8 mouse cellular contexts compared by ENCODE assay signal in the genomic region with DNA sequence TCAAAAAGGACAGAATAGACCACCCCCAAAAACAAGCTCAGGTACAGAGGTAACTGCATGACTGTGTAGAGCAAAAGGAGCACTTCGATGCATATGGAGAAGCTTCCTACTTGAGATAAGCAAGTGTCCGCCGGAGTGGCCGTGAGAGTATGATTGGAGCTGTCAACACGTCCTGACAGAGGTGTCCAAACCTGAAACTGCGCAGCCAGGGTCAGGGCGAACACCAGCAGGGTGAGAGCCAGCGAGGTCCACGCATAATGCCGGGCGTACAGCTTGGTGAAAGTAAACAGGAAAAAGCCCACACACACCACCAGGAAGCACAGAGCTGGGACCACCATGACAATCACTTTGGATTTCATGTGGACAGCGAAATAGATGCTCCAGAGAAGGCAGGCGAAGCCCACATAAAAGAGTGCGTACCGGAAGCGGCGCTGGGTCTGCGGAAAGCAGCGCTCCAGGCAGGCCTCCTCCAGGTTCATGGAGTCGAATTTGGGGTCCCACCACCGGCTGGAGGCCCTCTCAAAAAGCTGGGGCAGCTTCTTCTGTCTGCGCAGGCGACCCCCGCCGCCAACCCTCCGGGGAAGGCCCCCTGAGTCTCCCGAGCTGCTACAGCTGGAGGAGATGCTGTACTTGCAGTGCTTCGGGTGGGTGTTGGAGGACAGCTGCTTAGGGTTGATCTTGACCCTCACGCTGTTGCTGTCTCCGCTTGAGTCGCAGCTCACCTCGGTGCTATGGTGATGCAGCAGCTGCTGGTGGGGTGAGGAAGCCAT. TPM values are rescaled to one million over a fixed set of nuclear protein-coding genes. Genes with fewer than 3 reads are reported as not detected.
DNase-seq lines count a peak whose midpoint lies in the region; ATAC-seq and TF ChIP-seq lines count a peak whose summit lies in the region.

No protein-coding gene starts in this region.

- H3K9ac ChIP-seq in hindbrain, embryonic 15.5 days: peak overlapping the region; percentile 95
- peak overlapping the region; percentile 65; the same call in 1 of the 2 replicates for H3K9ac ChIP-seq in lung, postnatal 0 days (replicated peaks; ENCODE audit: low read depth)
- peak overlapping the region; percentile 69; the same call in 1 of the 2 replicates for H3K9ac ChIP-seq in stomach, embryonic 14.5 days (replicated peaks; ENCODE audit: low read depth, low read length)

- H3K27ac ChIP-seq in hindbrain, embryonic 15.5 days (replicated peaks): peak overlapping the region; percentile 88
- H3K27ac ChIP-seq in lung, postnatal 0 days (ENCODE audit: low read length): peak overlapping the region; percentile 84; the same call in 1 of the 2 replicates
- H3K27ac ChIP-seq in stomach, embryonic 14.5 days (ENCODE audit: low read length): no peak overlapping the region; the same call in 1 of the 2 replicates

- peak; percentile 28; the same call in 1 of the 2 replicates for ATAC-seq in hindbrain, embryonic 15.5 days (ENCODE audit: low FRiP score, low read depth)
- peak; percentile 2; the same call in 1 of the 2 replicates for ATAC-seq in lung, postnatal 0 days
- ATAC-seq in stomach, embryonic 14.5 days (ENCODE audit: insufficient number of reproducible peaks, insufficient read depth, low FRiP score, low read depth): no peak

- H3K36me3 ChIP-seq in hindbrain, embryonic 15.5 days: no peaks in the 10 kb centered on the region
- no peaks in the 10 kb centered on the region for H3K36me3 ChIP-seq in lung, postnatal 0 days (ENCODE audit: insufficient read depth, low read length)
- H3K36me3 ChIP-seq in stomach, embryonic 14.5 days (ENCODE audit: control insufficient read depth, insufficient read depth, low read length): no peaks in the 10 kb centered on the region

- no peaks in the 10 kb centered on the region for H3K27me3 ChIP-seq in hindbrain, embryonic 15.5 days
- H3K27me3 ChIP-seq in lung, postnatal 0 days (replicated peaks; ENCODE audit: insufficient read depth, low read length): no peaks in the 10 kb centered on the region
- no peaks in the 10 kb centered on the region; the same call in 1 of the 2 replicates for H3K27me3 ChIP-seq in stomach, embryonic 14.5 days (ENCODE audit: control insufficient read depth, insufficient read depth, low read length)

- peak overlapping the region; percentile 95 for H3K4me2 ChIP-seq in hindbrain, embryonic 15.5 days
- peak overlapping the region; percentile 94 for H3K4me2 ChIP-seq in lung, postnatal 0 days (replicated peaks; ENCODE audit: low read depth, low read length)
- peak overlapping the region; percentile 99 for H3K4me2 ChIP-seq in stomach, embryonic 14.5 days (replicated peaks; ENCODE audit: low read depth, low read length)

- 15% methylated on average over 32 of the region's 32 CpGs for WGBS in hindbrain, embryonic 15.5 days
- 10% methylated on average over 32 of the region's 32 CpGs for WGBS in lung, postnatal 0 days
- 11% methylated on average over 32 of the region's 32 CpGs for WGBS in stomach, embryonic 14.5 days

- H3K4me3 ChIP-seq in hindbrain, embryonic 15.5 days: peak overlapping the region; percentile 90
- peak overlapping the region; percentile 77 for H3K4me3 ChIP-seq in lung, postnatal 0 days (ENCODE audit: low read depth, low read length)
- peak overlapping the region; percentile 72 for H3K4me3 ChIP-seq in stomach, embryonic 14.5 days (ENCODE audit: low read depth, low read length)

- no peak for TF ChIP-seq EP300 in lung, postnatal 0 days (IDR thresholded peaks at IDR 0.05)

- DNase-seq in cerebellum, adult 9-11 months: peak; percentile 35
- DNase-seq in cerebellum, adult 9-10 months: no peak
- DNase-seq in urinary bladder, postnatal 25 days (ENCODE audit: low spot score): peak; percentile 9
- no peak for DNase-seq in urinary bladder, adult 2 months (ENCODE audit: low spot score)
- DNase-seq in lung, postnatal 0 days (ENCODE audit: low spot score): no peak
- DNase-seq in urinary bladder, postnatal 10 days (ENCODE audit: low spot score): no peak

- TF ChIP-seq CTCF in lung, postnatal 0 days (IDR thresholded peaks at IDR 0.05): no peak

- H3K9me3 ChIP-seq in hindbrain, embryonic 15.5 days: no peaks in the 10 kb centered on the region
- H3K9me3 ChIP-seq in lung, postnatal 0 days (ENCODE audit: low read length): no peaks in the 10 kb centered on the region
- no peaks in the 10 kb centered on the region for H3K9me3 ChIP-seq in stomach, embryonic 14.5 days (ENCODE audit: control insufficient read depth, low read depth, low read length)

- H3K4me1 ChIP-seq in hindbrain, embryonic 15.5 days (replicated peaks): peaks cover 54% of the 10 kb centered on the region
- peaks cover 18% of the 10 kb centered on the region; the same call in 1 of the 2 replicates for H3K4me1 ChIP-seq in lung, postnatal 0 days (ENCODE audit: insufficient read depth, low read depth, low read length)
- peaks cover 14% of the 10 kb centered on the region for H3K4me1 ChIP-seq in stomach, embryonic 14.5 days (ENCODE audit: control insufficient read depth, insufficient read depth, low read length)

RNA-seq across cellular contexts. Expression of a gene that starts 1.3 kb away (rescaled TPM):
- 10.1 and 12.1 TPM in 2 replicates for polyA plus RNA-seq in urinary bladder, adult 2 months (2012; rRNA removed)
- 4.4 and 4.9 TPM in 2 replicates for polyA plus RNA-seq in hindbrain, embryonic 15.5 days (2015; fragmentation: Nextera tagmentation; extraction: Ambion mirVana)
- polyA plus RNA-seq in lung, postnatal 0 days (2015; fragmentation: Nextera tagmentation; extraction: Ambion mirVana): 2.9 and 3.1 TPM in 2 replicates
- 1.2 and 1.4 TPM in 2 replicates for polyA plus RNA-seq in stomach, embryonic 14.5 days (2014; fragmentation: Nextera tagmentation; extraction: Ambion mirVana)

Comparison
In these comparisons a context has a peak if more than half of its experiments do, and no peak if none do; other contexts are left out.
1. DNase-seq: peak in cerebellum, adult 9-11 months (single experiment) and urinary bladder, postnatal 25 days (single experiment); none in cerebellum, adult 9-10 months (single experiment), urinary bladder, adult 2 months (single experiment), lung, postnatal 0 days (single experiment) and urinary bladder, postnatal 10 days (single experiment).
2. Peak in every context shown above with its lines, with median percentiles within 50 percentile points of each other: H3K4me2 ChIP-seq, H3K4me3 ChIP-seq and H3K9ac ChIP-seq.